Mouse (Mus musculus): Measurements from ENCODE around the gene Ift88. TPM values are rescaled to one million over a fixed set of nuclear protein-coding genes. Genes with fewer than 3 reads are reported as not detected.

Ift88 gene
- polyA plus RNA-seq, 1 experiment from 2014 or later: 13.5 TPM

GRCm38 (mm10) chr14:57484183-57484582, 60.3 kb downstream of the Ift88 start:
- Histone ChIP-seq H3K9ac (ENCODE audit: low read length) (no peak overlapping the region), H3K4me2 (ENCODE audit: low read depth, low read length) (no peak overlapping the region), H3K4me1 (replicated peaks; ENCODE audit: control insufficient read depth, insufficient read depth, low read length) (no peaks in the 10 kb centered on the region), H3K4me3 (ENCODE audit: low read length) (no peak overlapping the region), H3K36me3 (ENCODE audit: control insufficient read depth, insufficient read depth, low read length) (no peaks in the 10 kb centered on the region), H3K9me3 (ENCODE audit: control insufficient read depth, low read length) (no peaks in the 10 kb centered on the region), H3K27ac (ENCODE audit: low read length) (no peak overlapping the region), H3K27me3 (ENCODE audit: control insufficient read depth, insufficient read depth, low read depth, low read length) (no peaks in the 10 kb centered on the region)
- WGBS: 92% methylated on average over 6 of the region's 6 CpGs
- ATAC-seq (ENCODE audit: low read depth): no peak

DNA sequence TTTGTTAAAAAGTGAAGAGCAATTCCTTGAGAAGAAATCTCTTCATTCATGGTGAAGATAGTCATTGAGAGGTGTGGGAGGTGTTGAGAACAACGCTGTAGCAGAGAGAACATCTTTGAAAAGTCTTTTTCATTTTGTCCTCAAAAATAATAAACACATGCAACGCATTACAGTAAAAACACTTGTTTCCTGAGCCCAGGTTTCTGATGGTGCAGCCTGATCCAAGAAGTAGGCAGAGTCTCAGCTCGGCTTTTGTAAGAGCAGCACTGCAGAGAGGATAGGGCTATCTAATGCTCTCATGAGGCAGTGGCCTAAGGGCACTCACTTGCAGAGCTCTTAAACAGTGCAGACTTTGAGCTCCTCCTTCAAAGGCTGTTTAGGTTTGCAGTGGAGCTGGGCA, 65.8 kb downstream of the Ift88 start:
- Histone ChIP-seq H3K9ac (ENCODE audit: low read length) (no peak overlapping the region), H3K9me3 (ENCODE audit: control insufficient read depth, low read length) (no peaks in the 10 kb centered on the region), H3K27ac (ENCODE audit: low read length) (no peak overlapping the region), H3K27me3 (ENCODE audit: control insufficient read depth, insufficient read depth, low read depth, low read length) (no peaks in the 10 kb centered on the region), H3K4me2 (ENCODE audit: low read depth, low read length) (no peak overlapping the region), H3K4me1 (replicated peaks; ENCODE audit: control insufficient read depth, insufficient read depth, low read length) (no peaks in the 10 kb centered on the region), H3K4me3 (ENCODE audit: low read length) (no peak overlapping the region), H3K36me3 (ENCODE audit: control insufficient read depth, insufficient read depth, low read length) (no peaks in the 10 kb centered on the region)
- WGBS: 73% methylated on average over 3 of the region's 3 CpGs
- ATAC-seq (ENCODE audit: low read depth): no peak

DNA sequence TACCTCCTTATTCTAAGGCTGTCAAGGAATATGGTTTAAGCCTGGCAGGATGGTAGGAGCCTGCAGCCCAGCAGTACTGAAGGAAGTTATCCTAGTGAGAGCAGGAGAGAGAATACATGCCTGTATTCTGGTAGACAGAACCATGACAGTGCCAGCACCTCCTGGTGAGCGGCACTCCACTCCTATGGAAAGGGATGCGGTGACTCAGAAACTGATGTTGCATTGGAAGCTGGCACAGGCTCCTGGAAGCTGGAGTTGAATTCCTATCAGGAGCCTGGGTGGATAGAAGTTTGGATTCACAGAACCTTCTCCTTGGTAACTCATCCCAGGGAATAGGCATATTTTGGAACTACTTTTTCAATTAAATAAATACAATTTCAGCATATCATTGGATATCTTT, 70.0 kb downstream of the Ift88 start:
- Histone ChIP-seq H3K9me3 (ENCODE audit: control insufficient read depth, low read length) (no peaks in the 10 kb centered on the region), H3K36me3 (ENCODE audit: control insufficient read depth, insufficient read depth, low read length) (no peaks in the 10 kb centered on the region), H3K4me2 (ENCODE audit: low read depth, low read length) (no peak overlapping the region), H3K27me3 (ENCODE audit: control insufficient read depth, insufficient read depth, low read depth, low read length) (no peaks in the 10 kb centered on the region), H3K27ac (ENCODE audit: low read length) (no peak overlapping the region), H3K4me3 (ENCODE audit: low read length) (no peak overlapping the region), H3K9ac (ENCODE audit: low read length) (no peak overlapping the region), H3K4me1 (replicated peaks; ENCODE audit: control insufficient read depth, insufficient read depth, low read length) (no peaks in the 10 kb centered on the region)
- WGBS: 91% methylated on average over 2 of the region's 2 CpGs
- ATAC-seq (ENCODE audit: low read depth): no peak

GRCm38 (mm10) chr14:57503729-57504128, 79.9 kb downstream of the Ift88 start:
- Histone ChIP-seq H3K27me3 (ENCODE audit: control insufficient read depth, insufficient read depth, low read depth, low read length) (no peaks in the 10 kb centered on the region), H3K36me3 (ENCODE audit: control insufficient read depth, insufficient read depth, low read length) (peaks cover 4% of the 10 kb centered on the region; the same call in 1 of the 2 replicates), H3K9ac (ENCODE audit: low read length) (no peak overlapping the region), H3K4me3 (ENCODE audit: low read length) (no peak overlapping the region), H3K9me3 (ENCODE audit: control insufficient read depth, low read length) (no peaks in the 10 kb centered on the region), H3K4me2 (ENCODE audit: low read depth, low read length) (no peak overlapping the region), H3K27ac (ENCODE audit: low read length) (no peak overlapping the region), H3K4me1 (replicated peaks; ENCODE audit: control insufficient read depth, insufficient read depth, low read length) (no peaks in the 10 kb centered on the region)
- 85% methylated on average over 6 of the region's 6 CpGs for WGBS
- ATAC-seq (ENCODE audit: low read depth): no peak

GRCm38 (mm10) chr14:57509554-57509953, 85.7 kb downstream of the Ift88 start:
- Histone ChIP-seq H3K4me2 (ENCODE audit: low read depth, low read length) (no peak overlapping the region), H3K27me3 (ENCODE audit: control insufficient read depth, insufficient read depth, low read depth, low read length) (no peaks in the 10 kb centered on the region), H3K9ac (ENCODE audit: low read length) (no peak overlapping the region), H3K27ac (ENCODE audit: low read length) (peak overlapping the region; percentile 74), H3K9me3 (ENCODE audit: control insufficient read depth, low read length) (no peaks in the 10 kb centered on the region), H3K4me3 (ENCODE audit: low read length) (no peak overlapping the region), H3K4me1 (replicated peaks; ENCODE audit: control insufficient read depth, insufficient read depth, low read length) (peaks cover 11% of the 10 kb centered on the region), H3K36me3 (ENCODE audit: control insufficient read depth, insufficient read depth, low read length) (no peaks in the 10 kb centered on the region)
- 30% methylated on average over 6 of the region's 6 CpGs for WGBS
- peak; percentile 95 for ATAC-seq (ENCODE audit: low read depth)

- 27% methylated on average over 6 of the region's 6 CpGs for WGBS
- ATAC-seq (ENCODE audit: low read depth): peak; percentile 64
These were observed 91.4 kb downstream of the Ift88 start for GRCm38 (mm10) chr14:57515156-57515762.

GRCm38 (mm10) chr14:57517001-57517400, 93.1 kb downstream of the Ift88 start:
- Histone ChIP-seq H3K4me3 (ENCODE audit: low read length) (no peak overlapping the region), H3K4me2 (ENCODE audit: low read depth, low read length) (no peak overlapping the region), H3K27me3 (ENCODE audit: control insufficient read depth, insufficient read depth, low read depth, low read length) (no peaks in the 10 kb centered on the region), H3K4me1 (replicated peaks; ENCODE audit: control insufficient read depth, insufficient read depth, low read length) (no peaks in the 10 kb centered on the region), H3K9ac (ENCODE audit: low read length) (no peak overlapping the region), H3K27ac (ENCODE audit: low read length) (no peak overlapping the region), H3K9me3 (ENCODE audit: control insufficient read depth, low read length) (no peaks in the 10 kb centered on the region), H3K36me3 (ENCODE audit: control insufficient read depth, insufficient read depth, low read length) (no peaks in the 10 kb centered on the region)
- WGBS: 79% methylated on average over 7 of the region's 7 CpGs
- no peak for ATAC-seq (ENCODE audit: low read depth)

More at GRCm38 (mm10) chr14:57515156-57515762, 91.4 kb downstream of the Ift88 start:
- Histone ChIP-seq H3K36me3 (ENCODE audit: control insufficient read depth, insufficient read depth, low read length) (no peaks in the 10 kb centered on the region), H3K27ac (ENCODE audit: low read length) (no peak overlapping the region), H3K4me1 (replicated peaks; ENCODE audit: control insufficient read depth, insufficient read depth, low read length) (0 out of 2 replicates have a peak, but pooled peaks cover 2% of the 10 kb centered on the region), H3K9ac (ENCODE audit: low read length) (no peak overlapping the region), H3K4me3 (ENCODE audit: low read length) (no peak overlapping the region), H3K27me3 (ENCODE audit: control insufficient read depth, insufficient read depth, low read depth, low read length) (no peaks in the 10 kb centered on the region), H3K4me2 (ENCODE audit: low read depth, low read length) (no peak overlapping the region), H3K9me3 (ENCODE audit: control insufficient read depth, low read length) (no peaks in the 10 kb centered on the region)

DNA sequence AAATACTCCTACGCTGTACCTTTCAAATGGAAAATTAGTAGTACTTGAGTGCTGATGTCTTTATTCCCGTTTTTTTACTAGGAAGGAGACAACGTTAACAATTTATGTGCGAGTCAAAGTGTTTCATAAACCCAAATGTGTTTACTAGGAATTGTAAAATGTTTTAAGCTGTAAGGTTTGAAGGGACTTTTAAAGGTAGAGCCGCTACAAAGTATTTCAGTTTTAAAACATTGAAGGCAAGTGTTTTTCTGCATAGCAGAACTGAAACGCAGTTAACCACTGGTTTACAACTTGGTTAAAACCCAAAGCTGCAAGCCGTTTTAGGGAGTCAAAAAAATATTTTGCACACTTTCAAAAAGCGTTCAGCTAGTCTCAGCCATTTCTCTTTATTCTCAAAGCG, 99.9 kb downstream of the Ift88 start:
- Histone ChIP-seq H3K9ac (ENCODE audit: low read length) (no peak overlapping the region), H3K4me1 (replicated peaks; ENCODE audit: control insufficient read depth, insufficient read depth, low read length) (peaks cover 7% of the 10 kb centered on the region), H3K36me3 (ENCODE audit: control insufficient read depth, insufficient read depth, low read length) (no peaks in the 10 kb centered on the region), H3K9me3 (ENCODE audit: control insufficient read depth, low read length) (no peaks in the 10 kb centered on the region), H3K27ac (ENCODE audit: low read length) (no peak overlapping the region), H3K4me3 (ENCODE audit: low read length) (no peak overlapping the region), H3K27me3 (ENCODE audit: control insufficient read depth, insufficient read depth, low read depth, low read length) (no peaks in the 10 kb centered on the region), H3K4me2 (ENCODE audit: low read depth, low read length) (0 out of 2 replicates have a peak overlapping the region, but pooled peaks have one; percentile 91)
- no peak for ATAC-seq (ENCODE audit: low read depth)
- WGBS: 87% methylated on average over 9 of the region's 9 CpGs

DNA sequence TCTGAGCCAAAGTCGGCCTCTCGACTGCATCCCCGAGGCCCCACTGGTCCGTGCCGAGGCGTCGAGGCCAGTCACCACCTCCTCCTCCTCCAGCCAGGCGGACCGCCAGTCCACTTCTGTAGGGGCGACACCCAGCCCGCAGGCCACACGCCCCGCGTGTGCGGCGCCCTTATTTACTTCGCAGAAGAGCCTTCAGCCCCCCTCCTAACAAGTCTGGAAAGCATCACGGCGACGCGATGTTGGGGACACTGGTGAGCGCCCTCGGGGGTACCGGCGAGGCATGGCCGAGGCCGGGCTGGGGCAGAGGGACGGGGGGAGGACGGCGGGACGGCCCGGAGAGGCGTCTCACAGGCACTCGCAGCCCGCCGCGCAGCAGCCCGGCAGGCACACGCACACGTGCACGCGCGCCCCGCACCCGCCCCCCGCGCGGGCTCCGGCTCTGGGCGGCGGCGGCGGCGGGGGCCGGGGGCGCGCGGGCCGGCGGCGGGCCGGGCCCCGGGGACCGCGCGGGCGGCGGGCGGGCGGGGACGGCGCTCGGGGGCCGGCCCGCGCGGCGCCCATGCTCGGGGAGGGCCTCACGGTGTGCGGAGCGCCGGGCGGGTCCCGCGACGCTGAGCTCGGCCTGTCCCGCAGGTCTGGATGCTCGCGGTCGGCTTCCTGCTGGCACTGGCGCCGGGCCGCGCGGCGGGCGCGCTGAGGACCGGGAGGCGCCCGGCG, 101.0 kb downstream of the Ift88 start, which contains the start of gene Il17d:
Il17d (plus strand) TSS at position 107 of the 717 bp plus-strand sequence.
- Histone ChIP-seq H3K9ac (ENCODE audit: low read length) (peak within 1 kb of the TSS; percentile 80), H3K4me3 (ENCODE audit: low read length) (peak within 1 kb of the TSS; percentile 74), H3K4me1 (replicated peaks; ENCODE audit: control insufficient read depth, insufficient read depth, low read length) (peaks cover 7% of the 10 kb centered on the region), H3K36me3 (ENCODE audit: control insufficient read depth, insufficient read depth, low read length) (no peaks in the 10 kb centered on the region), H3K27me3 (ENCODE audit: control insufficient read depth, insufficient read depth, low read depth, low read length) (no peaks in the 10 kb centered on the region), H3K4me2 (ENCODE audit: low read depth, low read length) (peak within 1 kb of the TSS; percentile 91), H3K9me3 (ENCODE audit: control insufficient read depth, low read length) (no peaks in the 10 kb centered on the region), H3K27ac (ENCODE audit: low read length) (peak within 1 kb of the TSS; percentile 82)
- WGBS: 1% methylated on average over 43 of the region's 104 CpGs
- peak; percentile 61 for ATAC-seq (ENCODE audit: low read depth)

Data from lung, embryonic 16.5 days (tissue).